Mouse (Mus musculus) frontal cortex, adult (tissue): Measurements from ENCODE around the gene H2afy.
A peak's percentile ranks its signal among the peaks of the same experiment; 100 is the strongest.
"Not testable (repeated sequence)": the region's sequence is repeated elsewhere in the genome, so short reads cannot be mapped to it uniquely, and the experiment has no call there.

ENCODE experiments used
- ATAC-seq: cut with Nextera tagmentation; 2 replicates; pipeline ENCODE4 v1.9.2; 2017; ENCODE audit warnings: mild to moderate bottlenecking, moderate library complexity, mixed read lengths; ENCODE audit not compliant: low TSS enrichment

H2afy gene

DNA sequence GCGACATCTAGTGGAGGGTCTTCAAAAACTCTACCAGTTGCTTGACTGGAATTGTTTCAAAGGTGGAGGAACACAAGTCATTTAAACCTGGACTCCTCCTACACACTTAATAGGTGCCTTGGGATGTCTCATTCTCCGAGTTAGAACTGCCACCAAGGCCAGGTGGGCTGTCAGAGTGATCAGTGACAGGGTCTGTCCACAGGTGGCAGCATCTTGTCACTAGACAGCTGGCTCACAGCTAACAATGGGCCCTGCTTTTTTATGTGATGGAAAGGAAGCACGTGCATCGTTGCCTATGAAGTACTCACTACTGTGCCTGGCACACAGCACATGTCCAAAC lies 63.9 kb downstream of the H2afy start:
- ATAC-seq = 0 out of 2 replicates have a peak, but pooled peaks have one; percentile 23

GRCm38 (mm10) chr13:56071586-56072267 lies 64.4 kb downstream of the H2afy start:
- ATAC-seq = no peak

DNA sequence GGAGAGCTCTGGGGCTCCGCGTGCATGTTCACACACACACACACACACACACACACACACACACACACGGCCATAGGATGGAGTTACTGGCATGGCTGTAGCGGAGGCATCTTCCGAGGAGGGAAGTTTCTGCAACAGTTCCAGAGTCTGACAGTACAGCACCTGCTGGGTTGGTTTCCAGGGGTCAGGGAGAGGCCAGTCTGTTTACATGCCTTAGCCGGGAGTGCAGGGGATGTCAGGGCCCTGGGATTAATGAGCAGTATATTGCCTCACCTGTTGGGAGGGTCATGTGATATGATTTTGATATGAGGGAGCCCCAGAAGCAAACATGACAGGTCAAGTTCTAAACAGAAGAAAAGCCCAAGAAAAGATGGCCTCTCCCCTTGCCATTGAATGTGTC lies 66.5 kb downstream of the H2afy start:
- no peak for ATAC-seq

DNA sequence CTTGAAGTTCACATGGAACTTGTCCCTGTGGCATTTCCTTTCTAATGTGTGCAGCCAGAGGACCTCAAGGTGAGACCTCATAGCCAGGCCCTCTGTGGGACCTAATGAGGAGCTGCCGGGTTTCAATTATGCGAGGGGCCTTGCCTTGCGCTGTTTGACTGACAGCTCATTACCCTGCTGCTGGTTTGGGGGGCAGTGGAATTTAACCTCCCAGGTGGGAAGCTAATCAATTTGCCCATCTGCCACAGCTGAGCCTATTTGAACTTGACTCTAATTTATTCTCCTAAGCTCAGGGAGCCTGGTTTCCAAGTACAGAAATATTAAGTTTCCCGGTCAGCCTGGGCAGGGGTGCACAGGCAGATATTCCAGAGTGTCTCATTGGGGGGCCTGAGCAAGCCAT lies 67.6 kb downstream of the H2afy start:
- no peak for ATAC-seq

- ATAC-seq = no peak
Measured at GRCm38 (mm10) chr13:56066904-56067303, 69.3 kb downstream of the H2afy start.

- ATAC-seq = no peak
Measured at GRCm38 (mm10) chr13:56066152-56066551, 70.0 kb downstream of the H2afy start.

DNA sequence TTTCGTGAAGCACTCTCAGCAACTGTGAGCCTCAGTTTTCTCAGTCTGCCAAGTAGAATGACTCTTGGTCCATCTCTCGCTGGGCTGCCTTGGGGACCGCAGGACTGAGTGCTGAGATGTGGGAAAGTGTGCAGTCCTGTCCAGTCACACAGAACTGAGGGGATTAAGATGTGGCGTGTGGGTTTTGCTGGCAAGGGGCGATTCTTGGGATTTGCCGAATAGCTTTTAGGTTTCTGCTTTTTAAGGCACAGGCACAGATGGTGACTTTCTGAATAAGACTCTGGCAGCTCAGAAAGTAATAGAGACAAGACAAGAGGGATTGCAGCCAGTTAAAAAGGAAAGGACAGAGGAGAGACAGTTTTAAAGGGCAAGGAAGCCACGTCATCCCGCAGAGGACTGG lies 78.4 kb downstream of the H2afy start:
- ATAC-seq = peak; percentile 89

- no peak for ATAC-seq
Measured at GRCm38 (mm10) chr13:56055720-56056119, 80.4 kb downstream of the H2afy start.

GRCm38 (mm10) chr13:56054089-56054488 lies 82.1 kb downstream of the H2afy start:
- ATAC-seq = no peak

GRCm38 (mm10) chr13:56052781-56053180 lies 83.4 kb downstream of the H2afy start:
- no peak for ATAC-seq

DNA sequence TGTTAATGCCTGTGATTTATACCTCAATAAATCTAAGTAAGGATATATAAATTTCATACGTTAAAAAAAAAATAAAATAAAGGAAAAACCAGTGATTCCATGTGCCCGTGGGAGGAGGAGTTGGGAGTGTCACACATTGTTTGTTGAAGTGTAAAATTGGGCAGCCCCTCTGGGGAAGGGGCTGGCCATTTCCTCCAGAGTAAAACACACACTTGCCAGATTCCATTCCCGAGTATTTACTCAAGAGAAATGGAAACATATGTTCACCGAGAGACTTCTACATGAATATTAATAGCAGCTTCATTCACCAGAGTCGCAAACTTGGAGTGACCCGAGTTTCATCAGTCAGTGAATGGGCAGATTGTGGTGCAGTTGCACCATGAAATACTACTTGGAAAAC lies 85.9 kb downstream of the H2afy start:
- ATAC-seq = no peak

DNA sequence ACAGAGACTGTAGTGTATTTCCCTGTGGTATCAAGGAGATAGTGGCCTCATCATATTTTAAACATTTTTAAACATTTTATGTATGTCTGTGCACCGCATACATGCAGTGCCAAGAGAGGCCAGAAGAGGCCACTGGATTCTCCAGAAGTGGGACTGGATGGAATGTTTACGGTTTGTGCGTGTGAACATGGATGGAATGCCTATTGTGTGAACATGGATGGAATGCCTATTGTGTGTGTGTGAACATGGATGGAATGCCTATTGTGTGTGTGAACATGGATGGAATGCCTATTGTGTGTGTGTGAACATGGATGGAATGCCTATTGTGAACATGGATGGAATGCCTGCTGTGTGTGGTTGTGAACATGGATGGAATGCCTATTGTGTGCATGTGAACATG lies 93.9 kb downstream of the H2afy start:
- no peak for ATAC-seq

GRCm38 (mm10) chr13:56040621-56041020 lies 95.5 kb downstream of the H2afy start:
- no peak for ATAC-seq

DNA sequence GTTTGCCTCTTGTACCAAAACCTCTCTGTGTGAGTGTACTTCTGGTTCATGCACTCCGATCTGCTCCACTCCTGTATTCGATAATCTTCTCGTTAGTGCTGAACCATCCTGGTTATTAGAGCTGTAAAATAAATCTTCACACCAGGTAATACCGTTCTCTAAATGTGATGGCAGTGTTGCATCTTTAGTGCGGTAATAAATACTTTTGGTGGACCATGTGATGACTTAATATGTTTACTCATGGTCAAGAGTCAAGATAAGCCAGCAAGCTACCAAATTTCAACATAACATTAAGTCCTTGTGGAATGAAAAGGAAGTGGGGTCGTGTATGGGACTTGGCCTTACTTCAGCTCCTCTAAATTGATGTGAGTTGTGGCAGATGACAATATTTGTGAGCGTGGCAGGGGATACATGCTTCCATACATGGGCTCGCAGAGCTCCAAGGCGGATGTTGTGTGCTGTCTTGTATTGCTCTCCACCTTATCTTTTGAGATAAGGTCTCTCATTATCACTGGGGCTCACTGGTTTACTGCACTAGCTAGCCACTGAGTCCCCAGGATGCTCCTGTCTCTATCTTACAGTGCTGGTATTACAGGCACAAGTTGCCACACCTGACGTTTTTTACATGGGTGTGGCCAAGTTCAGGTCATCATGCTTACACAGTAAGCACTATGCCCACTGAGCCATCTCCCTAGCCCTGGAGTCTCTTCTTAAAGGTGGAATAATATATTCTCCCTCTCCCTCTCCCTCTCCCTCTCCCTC lies 96.4 kb downstream of the H2afy start:
- no peak for ATAC-seq

DNA sequence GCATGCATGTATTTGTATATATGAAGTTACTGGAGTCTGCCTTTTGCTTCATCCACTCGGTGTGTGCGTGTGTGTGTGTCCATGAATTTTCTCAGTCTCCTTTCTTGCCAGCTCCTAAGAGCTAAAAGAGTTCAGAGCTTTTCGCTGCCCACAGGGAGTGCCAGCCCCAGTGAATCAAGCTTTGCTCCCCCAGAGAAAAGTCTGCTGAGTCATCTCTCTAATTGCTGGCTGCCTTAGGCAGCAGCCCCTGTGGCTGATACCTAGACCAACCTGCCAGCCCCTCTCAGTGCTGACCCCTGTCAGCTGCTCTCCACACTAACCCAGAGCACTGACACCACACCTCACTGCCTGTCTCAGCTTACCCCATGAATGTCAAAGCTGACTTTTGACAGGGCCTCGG lies 107.2 kb downstream of the H2afy start:
- ATAC-seq = peak; percentile 9; the same call in 1 of the 2 replicates

- ATAC-seq = not testable (repeated sequence)
Measured at GRCm38 (mm10) chr13:56027996-56028395, 108.2 kb downstream of the H2afy start.

DNA sequence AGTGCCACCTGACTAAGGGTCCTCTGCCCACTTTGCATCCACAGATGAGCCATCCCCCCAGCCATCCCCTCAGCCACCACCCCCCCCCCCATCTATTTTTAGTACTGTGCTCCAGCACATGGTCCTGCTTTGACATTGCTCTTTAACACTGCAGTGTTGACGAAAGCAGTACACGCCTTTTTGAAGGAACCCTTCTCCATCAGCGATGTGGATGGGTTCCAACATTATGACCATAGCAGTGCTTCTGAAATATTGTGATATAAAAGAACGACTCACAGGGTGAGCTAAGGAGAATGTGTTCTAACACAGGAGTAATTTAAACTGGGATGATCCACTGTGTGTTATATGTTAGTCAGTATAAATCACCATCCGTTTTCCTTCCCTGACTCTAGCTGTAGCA lies 109.5 kb downstream of the H2afy start:
- no peak for ATAC-seq

GRCm38 (mm10) chr13:56026026-56026425 lies 110.1 kb downstream of the H2afy start:
- no peak for ATAC-seq

GRCm38 (mm10) chr13:56025027-56025410 lies 111.1 kb downstream of the H2afy start:
- no peak for ATAC-seq

DNA sequence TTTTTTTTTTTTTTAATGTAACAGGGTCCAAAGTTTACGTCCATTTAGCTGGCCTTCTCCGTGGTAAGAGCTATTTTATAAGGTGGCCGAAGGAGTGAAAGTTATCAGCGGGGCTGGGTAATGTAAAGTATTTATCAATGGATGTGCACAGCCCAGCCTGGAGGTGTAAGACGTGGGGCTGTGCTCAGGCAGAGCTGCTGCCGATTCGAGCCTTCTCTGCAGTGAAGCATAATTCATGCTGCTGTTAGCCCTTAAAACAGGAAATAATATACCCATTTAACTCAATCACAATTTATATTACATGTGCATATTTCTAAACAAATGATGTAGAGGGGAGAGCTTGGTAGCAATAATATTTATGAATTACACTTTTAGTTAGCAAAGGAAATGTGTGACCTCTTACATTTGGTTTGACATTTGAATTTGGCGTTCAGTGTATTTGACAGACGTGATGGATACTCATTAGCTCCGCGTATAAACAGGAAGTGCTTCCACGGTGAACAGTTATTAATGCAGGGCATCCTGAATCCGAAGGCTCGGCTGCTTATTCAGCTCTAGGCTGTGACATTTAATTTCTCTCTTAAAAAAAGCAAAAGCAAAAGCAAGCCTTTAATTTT lies 111.6 kb downstream of the H2afy start:
- ATAC-seq = no peak
